Mouse (Mus musculus) limb, embryonic 15.5 days (tissue): ENCODE data around the gene Sccpdh. TPM values are rescaled to one million over a fixed set of nuclear protein-coding genes. Genes with fewer than 3 reads are reported as not detected.
"Not testable (repeated sequence)": the region's sequence is repeated elsewhere in the genome, so short reads cannot be mapped to it uniquely, and the experiment has no call there.

Experiments used
- ATAC-seq: fragments of 200-750 bp; cut with Nextera tagmentation; 2 replicates; pipeline ENCODE4 v1.8.0; 2017; ENCODE audit warnings: low read depth, moderate TSS enrichment; ENCODE audit not compliant: insufficient number of reproducible peaks, low FRiP score, low TSS enrichment
- H3K27ac ChIP-seq: fragments of 300-500 bp; sonication (generic); 2 replicates; pipeline ENCODE4 v1.5.1; 2015; ENCODE audit warnings: moderate library complexity, mild to moderate bottlenecking, inconsistent platforms
- H3K27me3 ChIP-seq: fragments of 300-500 bp; sonication (generic); 2 replicates; pipeline ENCODE4 v1.6.1; 2015; ENCODE audit warnings: inconsistent platforms
- H3K36me3 ChIP-seq: fragments of 300-500 bp; sonication (generic); 2 replicates; pipeline ENCODE4 v1.6.1; 2015; ENCODE audit warnings: inconsistent platforms
- H3K4me1 ChIP-seq: fragments of 300-500 bp; sonication (generic); 2 replicates; pipeline ENCODE4 v1.6.1; 2015; ENCODE audit warnings: inconsistent platforms
- H3K4me2 ChIP-seq: fragments of 300-500 bp; sonication (generic); 2 replicates; pipeline ENCODE4 v1.6.1; 2015; ENCODE audit warnings: mild to moderate bottlenecking, inconsistent platforms
- H3K4me3 ChIP-seq: fragments of 300-500 bp; sonication (generic); 2 replicates; pipeline ENCODE4 v1.5.1; 2015; ENCODE audit warnings: mild to moderate bottlenecking, inconsistent platforms
- H3K9ac ChIP-seq: fragments of 300-500 bp; sonication (generic); 2 replicates; pipeline ENCODE4 v1.6.1; 2015; ENCODE audit warnings: inconsistent platforms
- H3K9me3 ChIP-seq: fragments of 300-500 bp; sonication (generic); 2 replicates; pipeline ENCODE4 v1.6.1; 2016; ENCODE audit warnings: inconsistent platforms
- WGBS: fragments of 180-500 bp; shearing (Covaris S2); methylation state at CpG from one replicate; pipeline ENCODE4 v1.1.7; 2015; 5-methylcytosine and 5-hydroxymethylcytosine counted together
- polyA plus RNA-seq: library from polyadenylated mRNA; unstranded; fragments of >200 nt; fragmentation: Nextera tagmentation; extraction: Ambion mirVana; gene quantifications from 2 replicates; pipeline ENCODE4 v1.2.1, GENCODE M21; 2015

The Sccpdh gene
- polyA plus RNA-seq, 1 experiment from 2014 or later: 74.2 TPM

- no peak overlapping the region for H3K27ac ChIP-seq
- no peak for ATAC-seq
- H3K4me2 ChIP-seq: no peak overlapping the region
- 89% methylated on average over 3 of the region's 3 CpGs for WGBS
- peaks cover under 1% of the 10 kb centered on the region for H3K4me1 ChIP-seq
- no peak overlapping the region for H3K4me3 ChIP-seq
- H3K36me3 ChIP-seq: peaks cover 53% of the 10 kb centered on the region
- no peaks in the 10 kb centered on the region for H3K27me3 ChIP-seq
- H3K9me3 ChIP-seq: no peaks in the 10 kb centered on the region
- no peak overlapping the region for H3K9ac ChIP-seq
Measured at GRCm38 (mm10) chr1:179674355-179674754, 6.3 kb downstream of the Sccpdh start.

- no peak overlapping the region for H3K27ac ChIP-seq
- WGBS: 86% methylated on average over 2 of the region's 2 CpGs
- H3K4me1 ChIP-seq: no peaks in the 10 kb centered on the region
- no peak overlapping the region for H3K4me2 ChIP-seq
- H3K36me3 ChIP-seq: peaks cover 65% of the 10 kb centered on the region
- H3K4me3 ChIP-seq: no peak overlapping the region
- ATAC-seq: no peak
- no peaks in the 10 kb centered on the region for H3K9me3 ChIP-seq
- H3K9ac ChIP-seq: no peak overlapping the region
- no peaks in the 10 kb centered on the region for H3K27me3 ChIP-seq
Measured at GRCm38 (mm10) chr1:179677031-179677430, 9.0 kb downstream of the Sccpdh start.

- H3K4me1 ChIP-seq: no peaks in the 10 kb centered on the region
- H3K4me3 ChIP-seq: no peak overlapping the region
- no peak overlapping the region for H3K9ac ChIP-seq
- H3K4me2 ChIP-seq: no peak overlapping the region
- no peak for ATAC-seq
- no peak overlapping the region for H3K27ac ChIP-seq
- H3K9me3 ChIP-seq: no peaks in the 10 kb centered on the region
- no peaks in the 10 kb centered on the region for H3K27me3 ChIP-seq
- H3K36me3 ChIP-seq: peaks cover 59% of the 10 kb centered on the region
- 93% methylated on average over 4 of the region's 4 CpGs for WGBS
Measured at GRCm38 (mm10) chr1:179679326-179679725, 11.3 kb downstream of the Sccpdh start.

- H3K9me3 ChIP-seq, H3K9ac ChIP-seq, H3K4me1 ChIP-seq, H3K4me2 ChIP-seq, ATAC-seq, H3K27ac ChIP-seq, H3K27me3 ChIP-seq, H3K4me3 ChIP-seq: not testable (repeated sequence)
- peaks cover 63% of the 10 kb centered on the region for H3K36me3 ChIP-seq
- WGBS: 89% methylated on average over 10 of the region's 10 CpGs
Measured at GRCm38 (mm10) chr1:179682753-179683152, 14.7 kb downstream of the Sccpdh start.

GRCm38 (mm10) chr1:179686348-179686747, 18.3 kb downstream of the Sccpdh start:
- H3K4me3 ChIP-seq: no peak overlapping the region
- H3K27me3 ChIP-seq: no peaks in the 10 kb centered on the region
- 85% methylated on average over 6 of the region's 6 CpGs for WGBS
- no peak overlapping the region for H3K4me2 ChIP-seq
- no peaks in the 10 kb centered on the region for H3K9me3 ChIP-seq
- no peaks in the 10 kb centered on the region for H3K4me1 ChIP-seq
- H3K27ac ChIP-seq: no peak overlapping the region
- no peak for ATAC-seq
- no peak overlapping the region for H3K9ac ChIP-seq
- peaks cover 47% of the 10 kb centered on the region for H3K36me3 ChIP-seq

GRCm38 (mm10) chr1:179686781-179687180, 18.8 kb downstream of the Sccpdh start:
- no peak overlapping the region for H3K27ac ChIP-seq
- no peak overlapping the region for H3K4me3 ChIP-seq
- WGBS: 77% methylated on average over 5 of the region's 5 CpGs
- no peaks in the 10 kb centered on the region for H3K9me3 ChIP-seq
- peaks cover 45% of the 10 kb centered on the region for H3K36me3 ChIP-seq
- H3K9ac ChIP-seq: no peak overlapping the region
- no peaks in the 10 kb centered on the region for H3K4me1 ChIP-seq
- ATAC-seq: no peak
- H3K4me2 ChIP-seq: no peak overlapping the region
- no peaks in the 10 kb centered on the region for H3K27me3 ChIP-seq

- no peak for ATAC-seq
- Histone ChIP-seq H3K4me3 (no peak overlapping the region), H3K9me3 (no peaks in the 10 kb centered on the region), H3K4me2 (no peak overlapping the region), H3K4me1 (no peaks in the 10 kb centered on the region), H3K27ac (no peak overlapping the region), H3K36me3 (peaks cover 43% of the 10 kb centered on the region), H3K9ac (no peak overlapping the region), H3K27me3 (no peaks in the 10 kb centered on the region)
- WGBS: 100% methylated on average over 1 of the region's 1 CpGs
Measured at GRCm38 (mm10) chr1:179687305-179687704, 19.3 kb downstream of the Sccpdh start.

GRCm38 (mm10) chr1:179687966-179688365, 20.0 kb downstream of the Sccpdh start:
- H3K9me3 ChIP-seq: no peaks in the 10 kb centered on the region
- H3K4me1 ChIP-seq: no peaks in the 10 kb centered on the region
- no peak overlapping the region for H3K27ac ChIP-seq
- WGBS: 78% methylated on average over 3 of the region's 3 CpGs
- H3K9ac ChIP-seq: no peak overlapping the region
- H3K36me3 ChIP-seq: peaks cover 40% of the 10 kb centered on the region
- H3K4me2 ChIP-seq: no peak overlapping the region
- no peak for ATAC-seq
- no peaks in the 10 kb centered on the region for H3K27me3 ChIP-seq
- H3K4me3 ChIP-seq: no peak overlapping the region

GRCm38 (mm10) chr1:179688415-179688814, 20.4 kb downstream of the Sccpdh start:
- Histone ChIP-seq H3K27me3 (no peaks in the 10 kb centered on the region), H3K4me3 (no peak overlapping the region), H3K36me3 (peaks cover 36% of the 10 kb centered on the region), H3K4me2 (no peak overlapping the region), H3K4me1 (no peaks in the 10 kb centered on the region), H3K9ac (no peak overlapping the region), H3K27ac (no peak overlapping the region), H3K9me3 (no peaks in the 10 kb centered on the region)
- ATAC-seq: no peak
- 79% methylated on average over 6 of the region's 6 CpGs for WGBS

GRCm38 (mm10) chr1:179688914-179689313, 20.9 kb downstream of the Sccpdh start:
- Histone ChIP-seq H3K4me1 (no peaks in the 10 kb centered on the region), H3K9ac (no peak overlapping the region), H3K4me3 (no peak overlapping the region), H3K4me2 (no peak overlapping the region), H3K27me3 (no peaks in the 10 kb centered on the region), H3K9me3 (no peaks in the 10 kb centered on the region), H3K27ac (no peak overlapping the region), H3K36me3 (peaks cover 31% of the 10 kb centered on the region)
- ATAC-seq: no peak
- 85% methylated on average over 5 of the region's 5 CpGs for WGBS

GRCm38 (mm10) chr1:179689479-179689878, 21.5 kb downstream of the Sccpdh start:
- 75% methylated on average over 6 of the region's 6 CpGs for WGBS
- Histone ChIP-seq H3K27ac (no peak overlapping the region), H3K36me3 (peaks cover 28% of the 10 kb centered on the region), H3K9ac (no peak overlapping the region), H3K27me3 (no peaks in the 10 kb centered on the region), H3K4me1 (no peaks in the 10 kb centered on the region), H3K9me3 (no peaks in the 10 kb centered on the region), H3K4me3 (no peak overlapping the region), H3K4me2 (no peak overlapping the region)
- no peak for ATAC-seq

GRCm38 (mm10) chr1:179704150-179704549, 36.1 kb downstream of the Sccpdh start:
- H3K27me3 ChIP-seq: no peaks in the 10 kb centered on the region
- no peaks in the 10 kb centered on the region for H3K9me3 ChIP-seq
- H3K36me3 ChIP-seq: no peaks in the 10 kb centered on the region
- H3K4me1 ChIP-seq: no peaks in the 10 kb centered on the region
- no peak overlapping the region for H3K4me2 ChIP-seq
- ATAC-seq: no peak
- H3K9ac ChIP-seq: no peak overlapping the region
- no peak overlapping the region for H3K4me3 ChIP-seq
- WGBS: 71% methylated on average over 3 of the region's 3 CpGs
- no peak overlapping the region for H3K27ac ChIP-seq

- no peak overlapping the region for H3K9ac ChIP-seq
- peaks cover 5% of the 10 kb centered on the region; the same call in 1 of the 2 replicates for H3K4me1 ChIP-seq
- 84% methylated on average over 6 of the region's 6 CpGs for WGBS
- H3K27me3 ChIP-seq: no peaks in the 10 kb centered on the region
- H3K4me2 ChIP-seq: no peak overlapping the region
- H3K9me3 ChIP-seq: no peaks in the 10 kb centered on the region
- H3K4me3 ChIP-seq: no peak overlapping the region
- H3K27ac ChIP-seq: no peak overlapping the region
- no peaks in the 10 kb centered on the region for H3K36me3 ChIP-seq
- ATAC-seq: no peak
Measured at GRCm38 (mm10) chr1:179705154-179705553, 37.1 kb downstream of the Sccpdh start.
